Mouse (Mus musculus): ENCODE measurements around the gene Tmem213.

- TF ChIP-seq CTCF (IDR thresholded peaks at IDR 0.05; ENCODE audit: extremely low read depth, insufficient read depth, low read length) = no peak
- TF ChIP-seq POLR2A (IDR thresholded peaks at IDR 0.05; ENCODE audit: extremely low read depth, insufficient read depth, low read length) = no peak
Measured at GRCm38 (mm10) chr6:38065501-38066122, 43.4 kb upstream of the Tmem213 start.
